Mouse (Mus musculus) forebrain, embryonic 11.5 days (tissue): ENCODE measurements around the gene Cfap97. TPM values are rescaled to one million over a fixed set of nuclear protein-coding genes. Genes with fewer than 3 reads are reported as not detected.
"Not testable (repeated sequence)": the region's sequence is repeated elsewhere in the genome, so short reads cannot be mapped to it uniquely, and the experiment has no call there.

Experiments
- ATAC-seq: fragments of 200-750 bp; cut with Nextera tagmentation; replicated peaks from 2 replicates; pipeline ENCODE4 v1.8.0; 2017; ENCODE audit warnings: moderate TSS enrichment; ENCODE audit not compliant: low FRiP score
- DNase-seq: peaks from one replicate; pipeline ENCODE4 v3.0.0-alpha.2; 2017; ENCODE audit warnings: low spot score
- H3K27ac ChIP-seq: fragments of 300-500 bp; sonication (generic); 2 replicates; pipeline ENCODE4 v1.5.1; 2014; ENCODE audit warnings: low read depth, low read length
- H3K27me3 ChIP-seq: fragments of 300-500 bp; sonication (generic); 2 replicates; pipeline ENCODE4 v1.6.1; 2014; ENCODE audit warnings: mild to moderate bottlenecking, low read length, mixed read lengths; ENCODE audit not compliant: control insufficient read depth, insufficient read depth
- H3K36me3 ChIP-seq: fragments of 300-500 bp; sonication (generic); 2 replicates; pipeline ENCODE4 v1.6.1; 2014; ENCODE audit warnings: mild to moderate bottlenecking, low read length, moderate library complexity, mixed read lengths; ENCODE audit not compliant: control insufficient read depth, insufficient read depth
- H3K4me1 ChIP-seq: fragments of 300-500 bp; sonication (generic); replicated peaks from 2 replicates; pipeline ENCODE4 v1.6.1; 2014; ENCODE audit warnings: low read length, mixed read lengths; ENCODE audit not compliant: control insufficient read depth, insufficient read depth
- H3K4me2 ChIP-seq: fragments of 300-500 bp; sonication (generic); 2 replicates; pipeline ENCODE4 v1.6.1; 2014; ENCODE audit warnings: low read depth, mild to moderate bottlenecking, low read length, moderate library complexity, mixed read lengths; ENCODE audit not compliant: severe bottlenecking
- H3K4me3 ChIP-seq: fragments of 300-500 bp; sonication (generic); 2 replicates; pipeline ENCODE4 v1.5.1; 2014; ENCODE audit warnings: low read depth, low read length
- H3K9ac ChIP-seq: fragments of 300-500 bp; sonication (generic); 2 replicates; pipeline ENCODE4 v1.6.1; 2014; ENCODE audit warnings: low read length
- H3K9me3 ChIP-seq: fragments of 300-500 bp; sonication (generic); 2 replicates; pipeline ENCODE4 v1.6.1; 2016; ENCODE audit warnings: low read length, mixed read lengths; ENCODE audit not compliant: control insufficient read depth
- WGBS: fragments of 180-500 bp; shearing (Covaris S2); extraction: QIAGEN DNeasy Blood & Tissue Kit; methylation state at CpG from one replicate; pipeline ENCODE4 v1.1.7; 2014; 5-methylcytosine and 5-hydroxymethylcytosine counted together
- polyA plus RNA-seq: library from polyadenylated mRNA; unstranded; fragments of >200 nt; fragmentation: Nextera tagmentation; extraction: Ambion mirVana; gene quantifications from 2 replicates; pipeline ENCODE4 v1.2.1, GENCODE M21; 2014

Cfap97 gene
- polyA plus RNA-seq: 15.6 and 15.9 TPM in 2 replicates

GRCm38 (mm10) chr8:46151202-46152062 lies at the start of gene Cfap97:
Gene Cfap97, plus strand, starts transcription at chr8:46151771.
- WGBS: 2% methylated on average over 70 of the region's 75 CpGs
- peaks cover 7% of the 10 kb centered on the region; the same call in 1 of the 2 replicates for H3K4me1 ChIP-seq
- no peak within 1 kb of the TSS for H3K27ac ChIP-seq
- no peaks in the 10 kb centered on the region for H3K36me3 ChIP-seq
- peak; percentile 85 for DNase-seq
- no peaks in the 10 kb centered on the region for H3K9me3 ChIP-seq
- no peaks in the 10 kb centered on the region; the same call in 1 of the 2 replicates for H3K27me3 ChIP-seq
- H3K4me2 ChIP-seq: peak within 1 kb of the TSS; percentile 96
- peak within 1 kb of the TSS; percentile 87 for H3K4me3 ChIP-seq
- peak within 1 kb of the TSS; percentile 80 for H3K9ac ChIP-seq
- ATAC-seq: peak; percentile 80

GRCm38 (mm10) chr8:46103434-46103833 lies 48.1 kb upstream of the Cfap97 start:
- no peak for DNase-seq
- Histone ChIP-seq H3K9ac (no peak overlapping the region), H3K27ac (no peak overlapping the region), H3K36me3 (no peaks in the 10 kb centered on the region; the same call in 1 of the 2 replicates), H3K9me3 (peaks cover 2% of the 10 kb centered on the region; the same call in 1 of the 2 replicates), H3K4me1 (no peaks in the 10 kb centered on the region), H3K4me2 (no peak overlapping the region), H3K4me3 (no peak overlapping the region), H3K27me3 (no peaks in the 10 kb centered on the region)
- ATAC-seq: no peak
- WGBS: 95% methylated on average over 11 of the region's 11 CpGs

GRCm38 (mm10) chr8:46107690-46108089 lies 43.9 kb upstream of the Cfap97 start:
- DNase-seq (no peak), ATAC-seq (no peak)
- Histone ChIP-seq H3K4me1 (no peaks in the 10 kb centered on the region), H3K36me3 (no peaks in the 10 kb centered on the region; the same call in 1 of the 2 replicates), H3K4me2 (no peak overlapping the region), H3K27me3 (no peaks in the 10 kb centered on the region), H3K4me3 (no peak overlapping the region), H3K9ac (no peak overlapping the region), H3K9me3 (no peaks in the 10 kb centered on the region), H3K27ac (no peak overlapping the region)

GRCm38 (mm10) chr8:46113421-46114170 lies 38.0 kb upstream of the Cfap97 start:
- not testable (repeated sequence) for DNase-seq, H3K27me3 ChIP-seq, H3K27ac ChIP-seq, H3K4me3 ChIP-seq, H3K9me3 ChIP-seq, H3K9ac ChIP-seq, H3K4me2 ChIP-seq, H3K36me3 ChIP-seq, H3K4me1 ChIP-seq, ATAC-seq

- Histone ChIP-seq H3K4me3 (no peak overlapping the region), H3K9me3 (no peaks in the 10 kb centered on the region), H3K9ac (no peak overlapping the region), H3K27me3 (no peaks in the 10 kb centered on the region), H3K36me3 (no peaks in the 10 kb centered on the region), H3K27ac (no peak overlapping the region), H3K4me1 (no peaks in the 10 kb centered on the region), H3K4me2 (no peak overlapping the region)
- ATAC-seq (no peak), DNase-seq (no peak)
- 89% methylated on average over 3 of the region's 3 CpGs for whole genome bisulfite sequencing
These were observed 34.4 kb upstream of the Cfap97 start for GRCm38 (mm10) chr8:46117172-46117571.

GRCm38 (mm10) chr8:46119176-46119575 lies 32.4 kb upstream of the Cfap97 start:
- WGBS: 94% methylated on average over 3 of the region's 3 CpGs
- Histone ChIP-seq H3K9ac (no peak overlapping the region), H3K27ac (no peak overlapping the region), H3K27me3 (no peaks in the 10 kb centered on the region), H3K4me1 (no peaks in the 10 kb centered on the region), H3K9me3 (no peaks in the 10 kb centered on the region), H3K36me3 (no peaks in the 10 kb centered on the region), H3K4me3 (no peak overlapping the region), H3K4me2 (no peak overlapping the region)
- DNase-seq: no peak
- ATAC-seq: no peak

GRCm38 (mm10) chr8:46122498-46122897 lies 29.1 kb upstream of the Cfap97 start:
- H3K4me3 ChIP-seq: no peak overlapping the region
- 96% methylated on average over 2 of the region's 2 CpGs for WGBS
- DNase-seq (no peak), ATAC-seq (no peak)
- H3K9me3 ChIP-seq: no peaks in the 10 kb centered on the region
- no peak overlapping the region for H3K4me2 ChIP-seq
- H3K4me1 ChIP-seq: no peaks in the 10 kb centered on the region
- H3K9ac ChIP-seq: no peak overlapping the region
- no peaks in the 10 kb centered on the region for H3K36me3 ChIP-seq
- no peak overlapping the region for H3K27ac ChIP-seq
- no peaks in the 10 kb centered on the region for H3K27me3 ChIP-seq

DNA sequence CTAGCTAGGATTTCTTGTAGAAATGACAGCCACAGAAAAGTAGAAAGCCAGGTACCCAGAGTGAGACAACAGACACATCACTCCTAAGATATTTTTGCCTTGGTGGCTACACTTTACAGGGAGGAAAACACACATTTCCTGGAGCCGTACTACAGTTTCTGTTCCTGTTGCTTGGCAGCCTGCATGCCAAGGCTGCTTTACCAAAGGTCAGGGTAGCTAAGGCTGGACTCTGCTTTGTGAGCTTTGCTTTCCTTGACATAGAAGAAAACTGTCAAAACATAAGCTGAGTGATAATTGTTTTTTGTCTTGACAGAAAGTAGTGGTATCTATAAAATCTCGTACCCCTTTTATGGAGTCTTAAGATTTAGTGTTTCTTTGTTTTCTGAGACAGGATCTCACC lies 21.1 kb upstream of the Cfap97 start:
- ATAC-seq: no peak

More for the DNA sequence above, 21.1 kb upstream of the Cfap97 start:
- no peak overlapping the region for H3K4me3 ChIP-seq
- H3K9me3 ChIP-seq: no peaks in the 10 kb centered on the region
- no peak for DNase-seq
- no peak overlapping the region for H3K4me2 ChIP-seq
- no peaks in the 10 kb centered on the region for H3K27me3 ChIP-seq
- no peaks in the 10 kb centered on the region for H3K4me1 ChIP-seq
- H3K9ac ChIP-seq: no peak overlapping the region
- 91% methylated on average over 2 of the region's 2 CpGs for WGBS
- H3K27ac ChIP-seq: no peak overlapping the region
- no peaks in the 10 kb centered on the region; the same call in 1 of the 2 replicates for H3K36me3 ChIP-seq
